Mouse (Mus musculus) CD4-positive, CD25-positive, alpha-beta regulatory T cell, adult 2 months (primary cell): ENCODE measurements around the gene Agtpbp1.

Experiments used
- DNase-seq: peaks from one replicate; pipeline ENCODE4 v3.0.0-alpha.2; 2012; ENCODE audit warnings: low read depth, low spot score

The Agtpbp1 gene

DNA sequence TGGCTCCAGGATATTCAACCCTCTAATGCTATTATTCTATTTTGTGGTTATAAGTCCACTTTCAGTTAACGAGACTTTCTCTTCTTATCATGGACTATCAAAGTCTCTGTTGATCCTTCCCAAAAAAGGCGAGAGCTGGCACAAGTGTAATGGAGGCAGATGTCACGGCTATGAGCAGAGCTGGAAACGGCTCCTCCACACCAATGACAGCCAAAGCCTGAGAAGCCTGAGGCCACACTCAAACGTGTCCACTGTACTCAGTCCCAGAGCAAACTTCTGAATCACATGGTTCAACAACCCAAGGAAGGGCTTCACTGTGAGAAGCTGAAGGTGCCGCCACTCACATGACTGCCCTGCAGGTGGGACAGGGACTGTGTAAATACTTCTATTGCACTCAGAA is 51.7 kb downstream of the Agtpbp1 start:
- no peak for DNase-seq

GRCm38 (mm10) chr13:59531203-59531602 is 53.8 kb downstream of the Agtpbp1 start:
- DNase-seq = peak; percentile 31

DNA sequence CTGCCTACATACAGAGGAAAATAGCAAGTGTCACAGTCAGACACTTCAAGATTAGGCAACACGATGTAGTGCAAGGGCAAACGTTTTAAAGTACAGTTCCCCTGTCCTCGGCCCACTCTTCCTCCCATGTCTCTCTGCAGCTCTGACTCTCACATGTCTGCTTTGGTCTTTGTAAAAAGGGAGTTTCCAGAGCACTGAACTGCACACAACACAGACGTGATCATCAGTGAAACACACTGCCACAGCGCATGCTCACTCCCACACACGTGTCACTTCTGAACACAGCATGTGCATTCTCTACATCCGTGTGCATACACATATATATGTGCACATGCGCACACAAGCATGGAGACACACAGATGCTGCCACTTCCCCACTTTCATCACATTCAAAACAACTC is 54.5 kb downstream of the Agtpbp1 start:
- DNase-seq = peak; percentile 60

- DNase-seq = no peak
Observed at GRCm38 (mm10) chr13:59521271-59522064, 63.6 kb downstream of the Agtpbp1 start.

- DNase-seq = no peak
Observed at GRCm38 (mm10) chr13:59520834-59521233, 64.2 kb downstream of the Agtpbp1 start.

DNA sequence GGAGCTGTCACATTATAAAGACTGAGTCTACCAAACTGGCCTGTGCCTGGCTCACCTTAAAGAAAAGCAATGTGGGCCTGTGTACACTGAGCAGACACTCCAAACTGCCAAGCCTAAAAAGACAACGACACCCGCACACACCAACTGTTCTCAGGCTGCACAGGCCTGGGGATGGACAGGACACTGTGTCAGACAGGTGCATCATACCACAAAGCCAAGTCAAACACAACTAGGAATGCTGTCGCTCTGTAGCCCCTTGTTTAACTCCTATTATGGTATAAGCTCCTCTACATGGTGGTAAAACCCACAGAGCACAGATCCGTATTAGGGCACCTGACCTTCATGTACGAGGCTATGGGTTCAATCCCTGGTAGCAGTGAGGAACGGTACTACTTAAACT is 65.5 kb downstream of the Agtpbp1 start:
- no peak for DNase-seq

- DNase-seq = no peak
Observed at GRCm38 (mm10) chr13:59518016-59518415, 67.0 kb downstream of the Agtpbp1 start.

GRCm38 (mm10) chr13:59515074-59515473 is 70.0 kb downstream of the Agtpbp1 start:
- DNase-seq = peak; percentile 62

- DNase-seq = peak; percentile 24
Observed at GRCm38 (mm10) chr13:59509644-59510366, 75.2 kb downstream of the Agtpbp1 start.

DNA sequence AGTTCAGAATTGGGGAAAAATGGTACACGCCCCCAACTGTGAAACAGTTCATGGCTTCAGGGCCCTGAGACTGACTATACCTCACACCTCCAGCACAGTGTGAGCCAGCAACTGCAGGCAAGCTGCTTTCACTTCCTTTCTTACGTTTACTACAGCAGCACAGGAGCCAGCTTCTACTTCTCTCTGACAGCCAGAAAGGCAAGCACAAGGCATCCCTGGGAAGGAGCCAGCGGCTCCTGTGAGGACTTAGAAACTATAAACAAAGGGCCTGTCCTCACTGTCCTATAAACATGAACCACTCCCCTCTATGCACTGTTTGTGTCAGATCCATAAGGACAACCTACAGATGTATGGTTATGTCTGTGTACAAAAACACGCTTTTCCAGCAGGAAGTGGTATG is 76.4 kb downstream of the Agtpbp1 start:
- DNase-seq = no peak

DNA sequence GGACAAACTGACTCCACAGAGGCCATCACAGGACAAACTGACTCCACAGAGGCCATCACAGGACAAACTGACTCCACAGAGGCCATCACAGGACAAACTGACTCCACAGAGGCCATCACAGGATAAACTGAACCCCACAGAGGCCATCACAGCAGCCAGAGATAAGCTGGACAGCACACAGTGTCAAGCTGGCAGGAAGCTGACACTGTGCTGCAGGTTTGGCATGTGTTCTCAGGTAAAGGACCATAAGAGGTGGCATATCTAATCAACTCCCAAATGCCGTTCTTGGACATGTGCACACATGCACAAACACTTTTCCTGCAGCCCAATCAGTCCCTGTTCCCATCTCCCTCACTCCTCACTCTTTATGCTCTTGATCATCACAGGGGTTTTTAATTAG is 78.6 kb downstream of the Agtpbp1 start:
- no peak for DNase-seq

DNA sequence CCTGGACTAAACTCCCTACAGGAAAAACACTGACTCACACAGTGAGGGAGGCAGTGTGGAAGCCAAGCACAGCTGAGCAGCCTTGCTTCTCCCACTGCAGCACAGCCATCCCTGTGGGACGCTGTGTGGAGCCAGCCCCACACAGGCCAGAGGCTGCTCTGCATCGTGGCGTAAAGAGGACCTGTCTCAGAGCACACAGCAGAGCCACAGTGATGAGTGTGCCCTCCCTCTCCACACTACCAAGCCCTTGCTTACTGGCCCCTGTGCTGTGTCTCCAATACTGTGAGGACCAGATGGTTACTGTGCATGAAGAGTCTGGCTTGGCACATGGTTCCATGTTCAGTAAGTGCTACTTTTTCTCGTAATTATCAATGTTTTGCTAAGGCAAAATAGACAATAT is 79.2 kb downstream of the Agtpbp1 start:
- DNase-seq = no peak

DNA sequence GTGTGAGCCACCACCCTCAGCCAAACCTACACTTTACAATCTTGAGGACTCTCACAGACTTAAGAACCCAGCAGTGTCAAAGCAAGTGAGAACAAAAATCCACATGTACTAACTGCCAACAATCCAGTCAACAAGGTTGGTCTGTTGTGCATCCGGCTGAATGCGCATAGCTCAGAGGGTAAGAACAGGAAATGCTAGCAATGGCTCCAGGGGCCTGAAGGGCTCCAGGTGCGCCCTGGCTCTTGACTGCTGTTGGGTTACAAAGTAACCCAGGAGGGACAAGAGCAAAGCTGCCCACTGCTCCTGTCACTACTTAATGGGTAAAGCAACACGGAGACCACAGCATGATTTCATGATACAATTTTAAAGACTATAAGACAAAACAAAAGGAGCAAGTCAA is 81.4 kb downstream of the Agtpbp1 start:
- DNase-seq = no peak

DNA sequence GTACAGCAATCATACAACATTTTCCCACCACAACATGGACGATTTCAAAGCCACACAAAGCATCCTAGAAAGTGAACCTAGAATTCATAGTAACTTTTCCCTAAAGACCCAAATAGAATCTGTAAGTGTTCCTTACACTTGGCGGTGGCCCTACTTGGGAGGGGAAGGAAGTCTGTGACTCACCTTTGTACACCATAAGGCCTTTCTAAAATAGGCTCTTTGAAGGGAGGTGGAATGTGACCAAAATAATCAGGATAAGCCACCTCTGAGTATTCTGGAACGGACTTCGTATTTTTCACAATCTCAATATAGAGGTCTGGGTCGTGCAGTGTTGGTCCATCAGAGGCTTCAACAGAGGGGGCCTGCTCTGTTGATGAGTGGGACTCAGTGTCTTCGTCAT is 85.2 kb downstream of the Agtpbp1 start:
- no peak for DNase-seq

DNA sequence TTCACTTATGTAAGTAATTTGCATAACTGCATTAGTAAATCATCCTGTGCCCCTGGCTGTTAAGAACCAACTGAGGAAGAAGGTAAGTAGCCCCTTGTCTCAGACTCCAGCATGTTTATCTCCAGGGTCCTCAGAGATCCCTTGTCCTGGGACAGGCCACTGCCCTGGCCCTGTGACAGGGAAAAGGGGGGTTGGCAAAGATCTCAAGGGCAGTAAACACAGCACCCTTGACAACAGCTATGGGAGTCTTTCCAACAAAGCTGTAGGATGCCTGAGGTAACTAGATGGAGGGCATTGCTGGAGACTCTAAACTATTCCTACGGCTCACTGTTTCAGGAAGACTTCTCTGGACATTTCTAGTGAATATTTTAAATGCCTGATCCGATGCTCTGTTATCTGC is 85.7 kb downstream of the Agtpbp1 start:
- DNase-seq = no peak

DNA sequence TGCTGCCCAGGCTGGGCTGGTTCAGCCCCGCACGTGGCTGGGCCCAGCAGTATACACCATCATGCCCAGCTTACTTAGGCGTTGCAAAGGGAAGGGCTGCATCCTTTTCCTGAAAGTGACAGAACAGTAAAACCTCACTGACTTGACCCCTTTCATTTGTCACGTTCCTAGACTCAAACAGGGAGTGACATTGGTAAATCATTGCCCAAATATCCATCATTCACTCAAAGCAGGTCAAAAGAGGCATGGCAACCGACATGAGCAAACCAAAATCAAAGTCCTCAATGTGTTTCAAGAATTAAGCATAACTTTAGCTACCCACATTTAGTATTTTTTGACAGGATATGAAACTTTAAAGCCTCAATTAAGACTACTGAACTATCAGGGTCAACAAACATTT is 86.8 kb downstream of the Agtpbp1 start:
- DNase-seq = no peak

DNA sequence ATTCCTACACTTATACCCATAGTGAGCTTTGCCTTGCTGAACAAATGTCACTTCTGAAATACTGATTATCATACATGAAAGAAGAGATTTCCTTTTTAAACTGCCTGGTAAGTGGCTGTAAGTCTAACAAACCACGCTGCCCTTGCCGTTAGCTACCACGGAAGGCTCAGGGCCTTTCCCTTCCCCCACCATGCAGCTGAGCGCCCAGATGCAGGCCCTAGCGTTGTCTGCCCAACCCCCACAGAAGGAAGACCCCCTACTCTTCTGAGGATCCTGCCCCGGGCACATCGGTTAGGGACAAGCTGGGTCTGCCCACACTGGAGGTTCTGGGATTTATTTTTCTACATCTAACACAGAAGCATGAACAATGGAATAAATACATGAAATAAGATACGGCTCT is 89.2 kb downstream of the Agtpbp1 start:
- DNase-seq = no peak

DNA sequence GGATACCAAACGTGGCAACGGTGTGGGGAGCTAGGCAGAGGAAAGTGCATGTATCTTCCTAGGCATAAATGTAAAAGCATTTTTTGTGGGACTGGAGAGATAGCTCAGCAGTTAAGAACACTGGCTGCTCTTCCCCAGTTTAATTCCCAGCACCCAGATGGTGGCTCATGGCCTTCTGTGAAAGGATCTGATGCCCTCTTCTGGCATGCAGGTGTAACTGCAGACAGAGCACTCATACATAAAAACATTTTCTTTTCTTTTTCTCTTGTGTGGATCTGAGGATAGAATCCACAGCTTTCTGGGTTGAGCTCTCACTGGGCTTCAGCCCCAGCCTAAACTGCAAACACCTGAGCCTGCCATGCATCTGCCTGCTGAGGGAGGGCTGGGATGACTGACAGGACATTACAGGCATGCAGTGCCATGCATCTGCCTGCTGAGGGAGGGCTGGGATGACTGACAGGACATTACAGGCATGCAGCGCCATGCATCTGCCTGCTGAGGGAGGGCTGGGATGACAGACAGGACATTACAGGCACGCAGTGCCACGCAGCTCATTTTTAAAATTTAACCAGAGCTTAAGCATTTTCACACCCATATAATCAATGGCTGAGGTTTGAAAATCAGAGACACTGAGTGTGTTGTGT is 90.3 kb downstream of the Agtpbp1 start:
- peak; percentile 9 for DNase-seq

- DNase-seq = no peak
Observed at GRCm38 (mm10) chr13:59490726-59491125, 94.3 kb downstream of the Agtpbp1 start.

GRCm38 (mm10) chr13:59489143-59489542 is 95.9 kb downstream of the Agtpbp1 start:
- DNase-seq = peak; percentile 22

- DNase-seq = no peak
Observed at GRCm38 (mm10) chr13:59487287-59487686, 97.7 kb downstream of the Agtpbp1 start.

GRCm38 (mm10) chr13:59486243-59486642 is 98.8 kb downstream of the Agtpbp1 start:
- DNase-seq = no peak

DNA sequence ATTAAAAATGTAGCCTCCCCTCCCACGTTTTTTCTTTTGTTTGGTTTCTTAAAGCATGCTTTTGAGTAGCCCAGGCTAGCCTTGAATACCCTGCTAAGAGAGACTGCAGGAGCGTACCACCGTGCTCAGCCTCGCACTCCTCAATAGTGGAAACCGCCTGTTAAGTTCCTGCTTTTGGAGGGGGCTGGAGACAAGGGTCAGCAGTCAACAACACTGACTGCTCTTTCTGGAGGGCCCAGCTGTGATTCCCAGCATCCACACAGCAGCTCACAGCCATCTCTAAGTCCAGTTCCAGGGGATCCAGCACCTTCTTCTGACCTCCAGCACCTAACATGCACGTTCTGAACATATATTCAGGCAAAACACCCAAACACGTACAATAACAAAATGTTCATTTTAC is 99.6 kb downstream of the Agtpbp1 start:
- no peak for DNase-seq
